Mouse (Mus musculus) CH12.LX (cell line): ENCODE results near the gene Taar4. TPM values are rescaled to one million over a fixed set of nuclear protein-coding genes. Genes with fewer than 3 reads are reported as not detected.

Experiments used
- DNase-seq: peaks from one replicate; pipeline ENCODE4 v3.0.0-alpha.2; 2013; ENCODE audit errors: extremely low read depth
- H3K27ac ChIP-seq: 2 replicates; pipeline ENCODE4 v1.5.1; 2012; ENCODE audit warnings: low read depth, mild to moderate bottlenecking, control low read depth, moderate library complexity; ENCODE audit not compliant: insufficient read depth
- H3K27me3 ChIP-seq: replicated peaks from 2 replicates; pipeline ENCODE3; 2012; ENCODE audit warnings: inconsistent platforms
- H3K36me3 ChIP-seq, 2 experiments: replicated peaks in 1 of 2; 2 replicates each; pipeline versions ENCODE3 to v1.6.1; 2012; ENCODE audit warnings: inconsistent platforms in 1 of 2, low read length in 1 of 2, mild to moderate bottlenecking in 1 of 2, mixed read lengths in 1 of 2, moderate library complexity in 1 of 2; ENCODE audit not compliant: control insufficient read depth in 1 of 2, insufficient read depth in 1 of 2
- H3K4me1 ChIP-seq, 2 experiments: 2 replicates each; pipeline ENCODE4 v1.6.1; 2012; ENCODE audit warnings: inconsistent platforms in 1 of 2, moderate library complexity in 1 of 2; ENCODE audit not compliant: insufficient read depth in 2 of 2, control insufficient read depth in 1 of 2
- H3K4me2 ChIP-seq: 2 replicates; pipeline ENCODE4 v1.6.1; 2012; ENCODE audit warnings: low read depth, mild to moderate bottlenecking, control low read depth; ENCODE audit not compliant: poor library complexity, insufficient read depth, severe bottlenecking
- H3K4me3 ChIP-seq, 3 experiments: fragments of 150-350 bp in 1 of 3; sonication (generic) in 1 of 3; replicated peaks in 1 of 3; 2 replicates each; pipeline versions ENCODE3 to v1.5.1; 2011 to 2012; ENCODE audit warnings: low read depth in 2 of 3, low read length in 2 of 3, mild to moderate bottlenecking in 2 of 3, moderate library complexity in 2 of 3, control low read depth in 1 of 3, improper control_type of control experiment in 1 of 3, inconsistent platforms in 1 of 3, mixed read lengths in 1 of 3; ENCODE audit not compliant: poor library complexity in 1 of 3
- H3K79me2 ChIP-seq: replicated peaks from 2 replicates; pipeline ENCODE4 v1.6.1; 2012; ENCODE audit warnings: mild to moderate bottlenecking, moderate library complexity; ENCODE audit not compliant: control insufficient read depth, poor library complexity, insufficient read depth, severe bottlenecking; ENCODE audit errors: extremely low read depth
- H3K9ac ChIP-seq: 2 replicates; pipeline ENCODE4 v1.6.1; 2012; ENCODE audit warnings: low read depth, mild to moderate bottlenecking, control low read depth, moderate library complexity; ENCODE audit not compliant: insufficient read depth
- H3K9me3 ChIP-seq: replicated peaks from 2 replicates; pipeline ENCODE3; 2012; ENCODE audit warnings: low read length, inconsistent platforms, mixed read lengths
- CHD1 ChIP-seq: IDR thresholded peaks from 2 replicates; pipeline ENCODE4 v1.6.1; 2012; ENCODE audit warnings: low read depth, low read length, improper control_type of control experiment, inconsistent platforms
- EP300 ChIP-seq: IDR thresholded peaks from 2 replicates; pipeline ENCODE4 v1.6.1; 2011; ENCODE audit warnings: low read length, improper control_type of control experiment
- ETS1 ChIP-seq: conservative IDR thresholded peaks from 2 replicates; pipeline ENCODE4 v1.6.1; 2012; ENCODE audit warnings: low read depth, mild to moderate bottlenecking, inconsistent platforms, low read length, improper control_type of control experiment, moderate library complexity
- GABPA ChIP-seq: IDR thresholded peaks from 2 replicates; pipeline ENCODE4 v1.6.1; 2012; ENCODE audit warnings: low read depth, low read length, improper control_type of control experiment, inconsistent platforms; ENCODE audit not compliant: insufficient replicate concordance
- HCFC1 ChIP-seq: IDR thresholded peaks from 2 replicates; pipeline ENCODE4 v1.6.1; 2012; ENCODE audit warnings: low read depth, mild to moderate bottlenecking, inconsistent platforms, low read length, improper control_type of control experiment
- IRF4 ChIP-seq: IDR thresholded peaks from 2 replicates; pipeline ENCODE4 v1.6.1; 2014; ENCODE audit warnings: low read depth, mild to moderate bottlenecking, inconsistent platforms, low read length, improper control_type of control experiment
- JUN ChIP-seq: IDR thresholded peaks from 2 replicates; pipeline ENCODE4 v1.6.1; 2011; ENCODE audit warnings: low read depth, mild to moderate bottlenecking, low read length, improper control_type of control experiment, moderate library complexity; ENCODE audit not compliant: insufficient read depth
- JUND ChIP-seq: conservative IDR thresholded peaks from 2 replicates; pipeline ENCODE4 v1.6.1; 2011; ENCODE audit warnings: low read depth, low read length, improper control_type of control experiment
- MAFK ChIP-seq: IDR thresholded peaks from 2 replicates; pipeline ENCODE4 v1.6.1; 2011; ENCODE audit warnings: low read length, improper control_type of control experiment; ENCODE audit not compliant: insufficient replicate concordance
- MAX ChIP-seq: IDR thresholded peaks from 2 replicates; pipeline ENCODE4 v1.6.1; 2011; ENCODE audit warnings: low read length, improper control_type of control experiment
- MAZ ChIP-seq: IDR thresholded peaks from 2 replicates; pipeline ENCODE4 v1.6.1; 2012; ENCODE audit warnings: low read depth, mild to moderate bottlenecking, inconsistent platforms, low read length, improper control_type of control experiment, moderate library complexity
- MXI1 ChIP-seq: IDR thresholded peaks from 2 replicates; pipeline ENCODE4 v1.6.1; 2011; ENCODE audit warnings: mild to moderate bottlenecking, low read depth, low read length, improper control_type of control experiment
- POLR2AphosphoS2 ChIP-seq: IDR thresholded peaks from 2 replicates; pipeline ENCODE4 v1.6.1; 2011; ENCODE audit warnings: low read depth, low read length, improper control_type of control experiment
- RAD21 ChIP-seq: IDR thresholded peaks from 2 replicates; pipeline ENCODE4 v1.6.1; 2011; ENCODE audit warnings: low read depth, mild to moderate bottlenecking, low read length, improper control_type of control experiment, moderate library complexity
- SMC3 ChIP-seq: IDR thresholded peaks from 2 replicates; pipeline ENCODE4 v1.6.1; 2011; ENCODE audit warnings: low read depth, low read length, improper control_type of control experiment
- USF2 ChIP-seq: conservative IDR thresholded peaks from 2 replicates; pipeline ENCODE4 v1.6.1; 2011; ENCODE audit warnings: low read depth, low read length, improper control_type of control experiment
- ZC3H11A ChIP-seq: IDR thresholded peaks from 2 replicates; pipeline ENCODE4 v1.6.1; 2012; ENCODE audit warnings: low read depth, mild to moderate bottlenecking, inconsistent platforms, low read length, improper control_type of control experiment
- ZMIZ1 ChIP-seq: IDR thresholded peaks from 2 replicates; pipeline ENCODE4 v1.6.1; 2012; ENCODE audit warnings: low read depth, mild to moderate bottlenecking, inconsistent platforms, low read length, improper control_type of control experiment
- ZNF384 ChIP-seq: IDR thresholded peaks from 2 replicates; pipeline ENCODE4 v1.6.1; 2012; ENCODE audit warnings: low read depth, low read length, improper control_type of control experiment, inconsistent platforms
- dilution Hi-C: fragments of 300-500 bp; cut with MboI; formaldehyde crosslinking; loops from 2 replicates; pipeline ENCODE4 v1.14.3; 2020; ENCODE audit warnings: low sequenced_read_pairs; ENCODE audit not compliant: extremely low pct_unique_long_range_greater_than_20kb, extremely low pct_ligation_motif_present
- in situ Hi-C: fragments of 300-500 bp; cut with MboI; formaldehyde crosslinking; loops from 3 replicates; pipeline ENCODE4 v1.14.3; 2019; ENCODE audit warnings: low sequenced_read_pairs, low pct_ligation_motif_present, low pct_unique_long_range_greater_than_20kb, mixed read lengths
- polyA plus RNA-seq: library from polyadenylated mRNA; unstranded; fragments of >175 nt; gene quantifications from 2 replicates; pipeline ENCODE4 v1.2.1, GENCODE M21; 2012; ENCODE audit warnings: low read depth; ENCODE audit not compliant: insufficient read length
- total RNA-seq, 2 experiments: library from RNA; depleted of rRNA; stranded (reverse); fragments of 300-350 nt in 1 of 2; fragments of >200 nt in 1 of 2; gene quantifications; 2 replicates each; pipeline ENCODE4 v1.2.3; 2012 to 2014

Taar4 gene
- total and polyA plus RNA-seq, 3 experiments: not detected

DNA sequence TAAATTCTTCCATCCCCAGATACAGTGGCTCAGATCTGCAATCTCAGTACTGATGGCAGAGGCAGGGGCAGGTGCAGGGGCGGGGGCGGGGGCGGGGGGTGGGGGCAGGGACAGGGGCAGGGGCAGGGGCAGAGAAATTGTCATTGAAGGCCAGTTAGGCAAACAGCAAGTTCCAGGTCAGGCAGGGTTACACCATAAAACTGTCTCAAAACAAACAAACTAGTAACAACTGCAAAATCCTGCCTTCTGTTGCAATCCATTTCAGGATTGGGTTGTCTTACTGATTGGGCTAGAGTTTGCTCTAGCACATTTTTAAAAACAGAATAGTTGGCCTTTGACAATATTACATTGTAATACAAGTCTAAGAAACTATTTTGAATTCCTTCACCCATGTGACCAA, 37.8 kb upstream of the Taar4 start:
- Histone ChIP-seq H3K79me2 (no peaks in the 10 kb centered on the region), H3K4me2 (no peak overlapping the region), H3K9ac (no peak overlapping the region), H3K4me1 (no peaks in the 10 kb centered on the region; a peak in 1 of 4 replicates), H3K9me3 (no peaks in the 10 kb centered on the region), H3K4me3 (no peak overlapping the region), H3K27ac (no peak overlapping the region), H3K36me3 (no peaks in the 10 kb centered on the region), H3K27me3 (no peaks in the 10 kb centered on the region)
- dilution Hi-C loops (no loop called here), in situ Hi-C loops (no loop called here)
- TF ChIP-seq USF2: no peak
- no peak for TF ChIP-seq MAZ
- TF ChIP-seq MAFK: no peak
- no peak for TF ChIP-seq ZNF384
- DNase-seq: no peak

DNA sequence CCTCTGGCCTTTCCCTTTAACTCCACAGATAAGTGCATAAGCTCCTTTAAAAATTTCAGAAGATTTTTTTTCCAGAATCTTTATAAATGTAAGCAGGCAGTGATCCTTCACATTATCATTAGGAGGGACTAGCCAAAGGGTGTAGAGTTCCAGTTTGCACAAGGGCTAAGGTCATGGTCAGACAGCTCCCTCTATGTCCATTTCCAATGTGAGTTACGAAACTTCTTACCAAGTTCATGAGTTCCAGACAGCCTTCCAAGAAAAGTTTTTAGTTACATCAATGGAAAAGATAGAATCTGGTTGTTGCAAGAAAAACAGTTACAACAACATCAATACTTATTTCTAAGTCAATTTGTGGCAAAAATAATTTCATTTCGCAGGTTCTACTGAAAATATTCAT, 36.4 kb upstream of the Taar4 start:
- dilution Hi-C loops: no loop called here
- H3K79me2 ChIP-seq: no peaks in the 10 kb centered on the region
- TF ChIP-seq ETS1 (no peak), MAFK (no peak), USF2 (no peak), ZNF384 (no peak), RAD21 (no peak), POLR2AphosphoS2 (no peak), GABPA (no peak), ZMIZ1 (no peak), JUN (no peak)
- H3K9ac ChIP-seq: no peak overlapping the region
- H3K36me3 ChIP-seq: no peaks in the 10 kb centered on the region
- no peak overlapping the region for H3K4me3 ChIP-seq
- H3K27me3 ChIP-seq: no peaks in the 10 kb centered on the region
- no peak overlapping the region for H3K4me2 ChIP-seq
- no peak overlapping the region for H3K27ac ChIP-seq
- in situ Hi-C loops: no loop called here
- no peak for DNase-seq
- H3K9me3 ChIP-seq: no peaks in the 10 kb centered on the region
- H3K4me1 ChIP-seq: peaks cover 0 to 3% of the 10 kb centered on the region in 2 experiments; a peak in 2 of 4 replicates

DNA sequence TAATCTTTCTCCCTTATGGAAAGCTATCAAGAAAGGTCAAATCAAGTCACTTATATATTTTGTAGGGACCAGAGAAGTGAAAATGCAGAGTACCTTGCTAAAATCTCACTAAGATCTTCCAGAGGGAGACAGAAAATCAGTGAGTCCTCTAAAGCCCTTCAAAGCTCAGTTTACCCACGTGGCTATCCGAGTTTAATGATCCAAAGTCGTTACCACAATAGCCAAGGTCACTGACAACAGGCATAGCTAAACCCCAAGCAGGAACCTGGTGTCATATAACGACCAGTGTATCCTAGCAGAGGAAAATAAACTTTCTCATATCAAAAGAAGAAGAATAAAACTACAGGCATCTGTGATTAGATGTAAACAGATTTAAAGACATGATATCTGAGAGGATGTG, 22.7 kb upstream of the Taar4 start:
- dilution Hi-C loops (no loop called here), in situ Hi-C loops (no loop called here)
- Histone ChIP-seq H3K27ac (no peak overlapping the region), H3K36me3 (no peaks in the 10 kb centered on the region), H3K4me3 (no peak overlapping the region), H3K9me3 (no peaks in the 10 kb centered on the region), H3K79me2 (no peaks in the 10 kb centered on the region), H3K4me1 (no peaks in the 10 kb centered on the region), H3K9ac (no peak overlapping the region), H3K27me3 (no peaks in the 10 kb centered on the region), H3K4me2 (no peak overlapping the region)
- no peak for DNase-seq
- TF ChIP-seq ZMIZ1: no peak
- TF ChIP-seq JUND: no peak
- no peak for TF ChIP-seq ZC3H11A
- TF ChIP-seq ETS1: no peak
- no peak for TF ChIP-seq HCFC1
- no peak for TF ChIP-seq MXI1
- TF ChIP-seq CHD1: no peak
- TF ChIP-seq RAD21: no peak
- no peak for TF ChIP-seq JUN
- no peak for TF ChIP-seq SMC3
- no peak for TF ChIP-seq EP300
- no peak for TF ChIP-seq IRF4
- no peak for TF ChIP-seq MAX
- no peak for TF ChIP-seq MAFK
